Mouse (Mus musculus) spleen, postnatal 14 days (tissue): ENCODE data around the gene Grpel1.

Source experiments
- DNase-seq, 2 experiments: peaks; one replicate each; pipeline ENCODE4 v3.0.0; 2021 to 2022; ENCODE audit warnings: low spot score in 2 of 2

The Grpel1 gene

DNA sequence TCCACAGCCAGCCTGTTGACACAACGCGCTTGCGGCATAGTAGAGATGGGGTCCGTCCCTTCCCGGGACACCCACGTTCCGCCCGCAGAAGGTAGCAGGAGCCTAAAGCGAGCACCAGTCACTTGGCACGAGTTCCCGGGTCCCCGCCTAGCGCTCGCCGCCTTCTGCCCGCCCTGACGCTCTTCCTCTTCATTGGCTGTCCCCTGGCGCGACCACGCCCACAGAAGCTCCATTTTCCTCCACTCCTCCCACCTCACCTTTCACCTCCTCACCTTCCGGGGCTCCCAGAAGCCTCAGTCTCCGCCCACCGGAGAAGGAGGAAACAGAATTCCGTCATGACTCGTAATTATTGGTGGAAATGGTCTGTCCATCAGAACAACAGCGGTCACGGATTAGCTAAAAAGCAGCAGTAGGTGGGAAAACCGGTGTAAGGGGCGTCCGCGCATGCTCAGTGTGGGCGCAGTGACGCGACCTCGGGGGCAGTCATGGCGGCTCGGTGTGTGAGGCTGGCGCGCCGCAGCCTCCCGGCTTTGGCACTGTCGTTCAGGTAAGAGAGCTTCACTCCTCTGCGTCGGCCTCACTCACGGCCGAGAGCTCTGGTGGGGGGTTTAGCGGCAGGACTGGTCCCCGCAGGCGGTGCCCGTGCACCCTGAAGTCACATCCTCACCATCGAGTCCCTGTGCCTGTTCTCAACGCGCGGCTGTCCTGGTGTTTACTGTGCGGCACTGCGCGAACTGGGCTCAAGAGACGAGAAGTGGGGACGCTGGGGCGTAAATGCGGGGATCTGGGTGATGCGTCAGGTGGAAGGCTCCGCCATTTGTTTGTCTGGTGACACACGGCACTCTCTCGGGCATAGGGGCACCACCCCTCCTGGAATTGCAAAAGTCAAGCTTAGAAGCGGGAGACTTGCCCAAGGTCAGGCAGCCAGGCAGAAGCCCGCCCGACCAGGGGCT is at the start of gene Grpel1:
Gene Grpel1, plus strand, starts transcription at position 290 of the 953 bp plus-strand sequence.
- peak; percentile 92 to 94 for DNase-seq

DNA sequence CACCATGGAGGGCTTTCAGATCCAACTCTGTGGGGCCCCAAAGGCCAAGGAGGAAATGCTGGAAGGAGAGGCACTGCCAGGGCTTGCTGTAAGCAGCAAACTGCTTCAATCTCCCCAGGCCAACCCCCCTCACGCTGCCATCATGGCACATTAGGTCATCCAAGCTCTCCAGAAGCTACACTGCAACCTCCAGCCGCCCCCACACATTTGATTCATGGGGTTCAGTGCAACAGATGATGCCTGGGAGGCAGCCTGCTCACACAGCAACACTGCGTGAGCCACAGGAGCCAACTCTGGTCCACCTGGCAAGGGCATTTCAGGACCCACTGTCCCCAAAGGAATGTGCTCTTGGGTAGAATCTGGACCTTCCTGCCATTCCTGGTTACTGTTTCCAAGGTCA is 44.9 kb upstream of the Grpel1 start:
- no peak for DNase-seq

GRCm38 (mm10) chr5:36422689-36423088 is 42.1 kb upstream of the Grpel1 start:
- DNase-seq, result no peak

DNA sequence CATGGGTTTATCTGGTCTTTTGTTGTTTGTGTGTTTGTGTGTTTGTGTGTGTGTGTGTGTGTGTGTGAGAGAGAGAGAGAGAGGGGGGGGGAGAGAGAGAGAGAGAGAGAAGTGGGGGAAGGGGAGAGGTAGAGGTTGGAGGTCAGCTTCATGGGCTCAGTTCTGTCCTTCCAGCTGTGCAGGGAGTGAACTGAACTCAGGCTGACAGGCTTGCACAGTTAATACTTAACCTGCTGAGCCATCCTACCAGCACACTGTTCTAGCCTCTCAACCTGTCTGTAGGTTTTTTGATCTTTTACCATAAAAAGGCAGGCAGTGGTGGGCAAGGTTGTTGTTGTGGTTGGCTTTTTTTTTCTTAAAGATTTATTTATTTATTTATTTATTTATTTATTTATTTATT is 40.1 kb upstream of the Grpel1 start:
- no peak for DNase-seq

DNA sequence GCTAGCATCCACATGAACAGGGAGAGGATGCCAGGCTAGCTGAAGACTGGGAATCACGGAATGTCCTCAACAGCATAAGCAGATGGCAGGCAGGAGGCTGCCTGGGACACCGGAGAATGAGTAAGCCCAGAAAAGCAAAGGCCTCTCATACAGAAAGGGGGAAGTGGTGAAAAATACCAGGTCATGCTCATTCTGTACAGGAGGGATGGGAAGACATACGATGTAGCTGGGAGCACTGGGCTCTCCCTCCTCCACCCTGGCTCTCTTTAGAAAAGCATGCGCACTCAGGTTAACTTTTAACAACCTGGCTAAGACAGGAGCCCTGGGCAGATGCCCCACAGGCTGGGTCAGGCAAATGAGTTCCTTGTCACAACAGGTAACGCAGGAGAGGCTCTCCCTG is 38.4 kb upstream of the Grpel1 start:
- no peak for DNase-seq

GRCm38 (mm10) chr5:36427831-36428230 is 37.0 kb upstream of the Grpel1 start:
- no peak for DNase-seq

DNA sequence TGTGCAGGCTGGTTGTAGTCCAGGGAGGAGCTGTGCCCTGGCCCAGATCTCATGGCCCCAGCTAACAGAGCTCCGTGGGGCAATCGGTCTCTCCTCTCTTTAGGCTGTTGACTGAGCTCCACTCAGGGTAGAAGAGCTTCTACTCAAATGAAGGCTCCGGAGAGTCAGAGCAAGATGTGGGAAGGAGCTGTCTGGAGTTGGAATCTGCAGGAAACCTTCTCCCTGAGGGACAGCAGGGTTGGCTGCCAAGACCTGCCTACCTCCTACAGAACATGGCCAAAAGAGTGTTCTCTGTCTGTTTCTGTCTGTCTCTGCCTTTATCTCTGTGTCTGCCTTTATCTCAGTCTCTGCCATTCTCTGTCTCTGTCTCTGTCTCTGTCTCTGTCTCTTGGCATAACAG is 35.2 kb upstream of the Grpel1 start:
- no peak for DNase-seq

GRCm38 (mm10) chr5:36431711-36432110 is 33.1 kb upstream of the Grpel1 start:
- no peak for DNase-seq

GRCm38 (mm10) chr5:36434398-36434967 is 30.3 kb upstream of the Grpel1 start:
- peak in 1 of 2 experiments; percentile 16 for DNase-seq

DNA sequence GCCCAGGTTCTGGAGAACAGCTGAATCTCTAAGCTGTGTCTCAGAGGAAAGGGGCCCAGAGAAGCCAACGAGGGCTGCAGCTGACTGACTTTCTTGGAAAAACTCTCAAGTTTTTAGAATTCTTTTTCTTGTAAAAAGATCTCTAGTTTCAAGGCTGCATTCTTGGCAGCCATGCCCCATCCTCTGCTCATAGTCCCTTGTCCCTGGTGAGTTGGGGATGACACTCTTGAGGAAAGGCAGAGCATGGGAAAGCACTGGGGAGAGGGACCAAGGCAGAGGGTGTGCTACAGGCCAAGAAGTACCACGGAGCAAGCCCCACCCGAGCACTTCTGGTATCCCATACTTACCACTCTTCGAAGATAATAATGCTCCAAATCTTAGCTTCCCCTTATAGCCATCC is 27.9 kb upstream of the Grpel1 start:
- DNase-seq, result no peak

DNA sequence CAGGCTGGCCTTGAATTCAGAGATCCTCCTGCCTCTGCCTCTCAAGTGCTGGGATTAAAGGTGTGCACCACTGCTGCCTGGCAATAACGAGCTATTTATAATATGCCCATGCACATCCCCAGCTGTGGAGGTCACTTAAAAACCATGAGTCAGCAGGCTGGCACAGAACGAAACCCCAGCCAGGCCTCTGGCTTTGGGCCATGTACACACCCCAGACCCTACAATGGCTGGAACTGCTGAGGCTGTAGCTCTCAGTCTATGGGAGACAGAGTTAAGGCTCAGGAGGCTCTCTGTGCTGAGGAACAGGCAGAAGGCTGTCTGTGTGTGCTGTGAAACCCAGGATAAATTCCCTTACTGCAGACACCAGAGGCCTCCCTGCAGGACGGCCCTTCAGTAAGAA is 24.1 kb upstream of the Grpel1 start:
- no peak for DNase-seq

DNA sequence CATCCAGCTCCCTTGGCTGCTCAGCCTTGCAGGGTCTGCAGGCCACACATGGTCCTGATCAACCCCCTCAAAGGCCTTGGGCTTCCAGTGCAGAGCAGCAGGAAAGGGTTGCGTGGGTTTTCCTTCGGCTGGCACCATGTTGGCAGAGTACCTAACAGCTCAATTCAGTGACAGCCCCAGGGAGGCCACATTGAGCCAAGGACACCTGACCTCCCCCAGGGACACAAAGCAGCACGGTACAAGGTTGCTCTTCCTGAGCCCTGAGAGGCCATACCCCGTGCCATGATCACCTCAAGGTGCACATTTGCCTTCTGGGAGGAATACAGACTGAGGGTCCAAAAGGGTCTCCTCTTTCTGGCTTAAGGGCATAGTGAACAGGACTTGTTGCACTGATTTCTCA is 20.2 kb upstream of the Grpel1 start:
- DNase-seq, result no peak

DNA sequence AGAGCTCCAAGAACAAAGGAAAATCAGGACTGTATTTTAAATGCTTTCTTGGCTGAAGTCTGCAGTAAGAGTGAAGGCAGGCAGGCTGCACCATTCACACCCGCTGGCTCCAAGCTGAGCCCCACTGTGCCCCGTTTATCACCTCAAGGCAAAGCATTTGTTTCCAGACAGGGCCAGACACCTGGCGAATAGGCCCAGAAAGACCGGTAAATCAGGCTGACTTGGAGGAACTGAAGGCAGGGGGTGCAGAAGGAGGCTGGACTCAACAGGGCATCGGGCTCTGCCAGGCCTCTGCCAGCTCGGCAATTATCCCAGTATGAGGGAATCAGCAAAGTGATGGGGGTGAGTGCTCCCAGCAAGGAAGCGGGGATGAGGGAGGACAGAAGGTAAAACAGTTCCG is 19.8 kb upstream of the Grpel1 start:
- DNase-seq, result no peak

- DNase-seq, result no peak
Observed at GRCm38 (mm10) chr5:36446166-36446890, 18.5 kb upstream of the Grpel1 start.

DNA sequence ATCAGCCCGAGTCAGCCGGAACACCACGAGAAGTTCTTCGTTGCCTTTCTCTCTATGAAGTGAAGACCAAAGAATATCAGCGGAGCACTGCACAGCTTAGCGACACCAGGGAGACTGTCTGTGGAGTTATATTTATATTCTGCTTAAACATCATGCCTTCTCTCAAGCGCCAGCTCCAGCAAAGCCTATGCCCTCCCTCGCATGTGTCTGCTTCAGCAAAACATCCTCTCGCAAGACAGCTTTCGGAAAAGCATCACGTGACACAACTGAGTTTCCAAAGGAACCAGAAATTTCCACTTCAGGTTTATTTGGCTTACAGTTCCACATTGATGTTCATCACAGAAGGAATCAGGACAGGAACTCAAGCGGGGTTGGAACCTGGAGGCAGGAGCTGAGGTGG is 16.9 kb upstream of the Grpel1 start:
- DNase-seq, result no peak

DNA sequence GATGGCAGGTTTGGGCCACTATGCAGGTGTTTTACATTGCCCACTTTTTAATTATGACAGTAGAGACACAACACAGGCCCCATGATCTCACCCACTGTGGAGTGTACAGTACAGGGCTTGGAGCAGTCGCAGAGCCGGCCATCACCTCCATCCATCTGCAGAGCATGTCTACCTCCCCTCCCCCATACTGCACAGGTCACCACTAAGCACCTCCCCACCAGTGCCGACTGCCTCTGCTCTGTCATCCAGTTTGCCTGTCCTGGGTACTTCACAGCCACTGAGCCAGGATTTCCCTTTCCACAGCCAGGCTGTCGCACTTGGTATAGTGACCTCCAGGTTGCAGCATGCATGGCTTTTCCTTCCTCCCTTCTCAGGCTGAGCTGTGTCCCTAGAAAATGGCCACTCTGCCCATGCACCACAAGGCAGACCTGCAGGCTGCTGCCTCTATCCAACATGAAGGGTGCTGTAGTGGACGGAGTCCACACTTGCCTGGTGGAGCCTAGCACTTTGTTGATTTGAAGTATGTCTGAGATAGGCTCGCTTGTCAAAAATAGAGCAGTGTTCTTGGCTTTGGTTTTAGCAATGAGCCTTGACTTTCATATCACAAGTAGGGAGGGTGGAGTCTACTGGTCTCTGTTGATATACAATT is 15.0 kb upstream of the Grpel1 start:
- no peak for DNase-seq

DNA sequence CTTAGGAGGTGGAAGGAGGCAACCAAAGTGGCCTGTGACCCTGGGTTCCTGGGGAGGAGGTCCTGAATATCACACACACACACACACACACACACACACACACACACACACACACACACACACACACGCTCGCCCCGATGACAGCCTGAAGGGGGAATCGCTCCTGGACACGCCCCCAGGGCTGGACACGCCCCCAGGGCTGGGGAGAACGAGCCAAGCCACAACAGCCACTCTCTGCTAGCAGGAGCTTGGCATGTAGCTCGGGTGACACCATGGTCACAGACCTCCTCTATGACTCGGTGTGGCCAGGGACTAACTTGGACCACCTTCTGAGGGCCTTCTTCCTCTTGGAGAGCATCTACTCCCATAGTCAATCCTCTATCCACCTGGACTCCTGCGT is 13.7 kb upstream of the Grpel1 start:
- no peak for DNase-seq

- DNase-seq, result no peak
Observed at GRCm38 (mm10) chr5:36451872-36452389, 12.9 kb upstream of the Grpel1 start.

DNA sequence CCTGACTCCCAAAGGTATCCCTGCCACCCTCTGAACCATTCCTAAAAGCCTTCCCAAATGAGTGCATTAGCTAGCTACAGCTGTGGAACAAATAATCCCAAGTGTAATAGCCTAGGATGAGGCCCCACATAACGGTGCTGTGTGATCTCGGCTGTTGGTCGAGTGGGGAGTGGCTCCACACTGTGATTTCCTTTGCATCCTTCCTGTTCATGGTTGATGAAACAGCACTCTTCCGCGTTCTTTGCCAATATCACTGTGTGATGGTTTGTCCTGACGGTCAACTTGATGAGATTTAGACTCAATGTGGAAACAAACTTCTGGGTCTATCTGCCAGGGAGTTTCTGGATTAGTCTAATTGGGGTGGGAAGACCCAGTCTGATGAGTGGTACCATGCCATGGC is 12.0 kb upstream of the Grpel1 start:
- DNase-seq, result no peak

DNA sequence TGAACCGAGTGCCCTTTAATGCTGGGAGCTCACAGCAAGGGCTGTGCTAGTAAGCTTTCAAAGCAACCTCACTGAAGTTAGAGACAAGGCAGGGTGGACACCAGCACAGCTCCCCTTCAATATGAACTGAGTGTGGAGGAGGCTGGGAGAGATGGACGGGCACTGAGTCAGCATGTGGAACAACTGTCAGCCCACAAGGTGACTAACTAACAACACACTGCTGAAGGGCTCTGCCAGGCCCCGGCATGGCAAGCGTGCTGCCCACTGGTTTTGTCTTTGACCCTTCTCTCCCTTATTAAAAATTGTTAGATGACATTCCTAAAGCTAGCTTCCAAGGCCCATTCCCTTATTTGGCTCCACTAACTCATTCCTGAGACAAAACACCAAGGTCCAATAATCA is 7.1 kb upstream of the Grpel1 start:
- DNase-seq, result no peak

GRCm38 (mm10) chr5:36458926-36459325 is 5.9 kb upstream of the Grpel1 start:
- peak in 1 of 2 experiments; percentile 50 for DNase-seq

GRCm38 (mm10) chr5:36460712-36461111 is 4.1 kb upstream of the Grpel1 start:
- DNase-seq, result no peak
